Mouse (Mus musculus): ENCODE measurements around the gene Elf1. TPM values are rescaled to one million over a fixed set of nuclear protein-coding genes. Genes with fewer than 3 reads are reported as not detected.

Elf1 gene
- total and polyA plus RNA-seq, 2 experiments from 2014 or later = 3.4 to 6.4 TPM

- Histone ChIP-seq H3K4me3 (ENCODE audit: low read length) (peak overlapping the region; percentile 98), H3K4me2 (ENCODE audit: low read depth, low read length) (peak overlapping the region; percentile 65), H3K27me3 (ENCODE audit: insufficient read depth, low read length) (no peaks in the 10 kb centered on the region), H3K9ac (replicated peaks; ENCODE audit: low read length) (peak overlapping the region; percentile 98), H3K27ac (peak overlapping the region; percentile 100), H3K36me3 (ENCODE audit: insufficient read depth, low read length) (no peaks in the 10 kb centered on the region), H3K9me3 (ENCODE audit: low read length) (no peaks in the 10 kb centered on the region), H3K4me1 (ENCODE audit: insufficient read depth, low read length) (peaks cover 24% of the 10 kb centered on the region)
- no peak for ATAC-seq
- DNase-seq (ENCODE audit: low spot score) = no peak
- TF ChIP-seq CTCF (IDR thresholded peaks at IDR 0.05; ENCODE audit: low read depth) = no peak
- WGBS = 20% methylated on average over 15 of the region's 15 CpGs
Observed at GRCm38 (mm10) chr14:79482747-79483355, 1.9 kb downstream of the Elf1 start.

- Histone ChIP-seq H3K4me1 (ENCODE audit: insufficient read depth, low read length) (peaks cover 24% of the 10 kb centered on the region), H3K9me3 (ENCODE audit: low read length) (no peaks in the 10 kb centered on the region), H3K36me3 (ENCODE audit: insufficient read depth, low read length) (no peaks in the 10 kb centered on the region), H3K4me2 (ENCODE audit: low read depth, low read length) (0 out of 2 replicates have a peak overlapping the region, but pooled peaks have one; percentile 65), H3K4me3 (ENCODE audit: low read length) (no peak overlapping the region), H3K27me3 (ENCODE audit: insufficient read depth, low read length) (no peaks in the 10 kb centered on the region), H3K9ac (replicated peaks; ENCODE audit: low read length) (no peak overlapping the region), H3K27ac (no peak overlapping the region)
- WGBS = 79% methylated on average over 8 of the region's 8 CpGs
- no peak for TF ChIP-seq CTCF (IDR thresholded peaks at IDR 0.05; ENCODE audit: low read depth)
- DNase-seq (ENCODE audit: low spot score) (no peak), ATAC-seq (no peak)
Observed at GRCm38 (mm10) chr14:79483611-79484120, 2.7 kb downstream of the Elf1 start.

GRCm38 (mm10) chr14:79486617-79486992 lies 5.6 kb downstream of the Elf1 start:
- TF ChIP-seq CTCF (IDR thresholded peaks at IDR 0.05; ENCODE audit: low read depth) = no peak
- H3K4me1 ChIP-seq (ENCODE audit: insufficient read depth, low read length) = peaks cover 16% of the 10 kb centered on the region; the same call in 1 of the 2 replicates

GRCm38 (mm10) chr14:79486993-79487731 lies 6.2 kb downstream of the Elf1 start:
- 7% methylated on average over 19 of the region's 19 CpGs for WGBS
- Histone ChIP-seq H3K27ac (peak overlapping the region; percentile 67), H3K4me3 (ENCODE audit: low read length) (peak overlapping the region; percentile 42), H3K27me3 (ENCODE audit: insufficient read depth, low read length) (no peaks in the 10 kb centered on the region), H3K4me2 (ENCODE audit: low read depth, low read length) (peak overlapping the region; percentile 82), H3K9ac (replicated peaks; ENCODE audit: low read length) (peak overlapping the region; percentile 50), H3K4me1 (ENCODE audit: insufficient read depth, low read length) (peaks cover 16% of the 10 kb centered on the region; the same call in 1 of the 2 replicates), H3K9me3 (ENCODE audit: low read length) (no peaks in the 10 kb centered on the region), H3K36me3 (ENCODE audit: insufficient read depth, low read length) (no peaks in the 10 kb centered on the region)
- DNase-seq (ENCODE audit: low spot score) (peak; percentile 78), ATAC-seq (peak; percentile 77)
- peak; percentile 58 for TF ChIP-seq CTCF (IDR thresholded peaks at IDR 0.05; ENCODE audit: low read depth)

More at GRCm38 (mm10) chr14:79486617-79486992, 5.6 kb downstream of the Elf1 start:
- no peak for DNase-seq (ENCODE audit: low spot score)
- ATAC-seq = no peak
- Histone ChIP-seq H3K9ac (replicated peaks; ENCODE audit: low read length) (0 out of 2 replicates have a peak overlapping the region, but pooled peaks have one; percentile 50), H3K4me3 (ENCODE audit: low read length) (peak overlapping the region; percentile 42; the same call in 1 of the 2 replicates), H3K9me3 (ENCODE audit: low read length) (no peaks in the 10 kb centered on the region), H3K36me3 (ENCODE audit: insufficient read depth, low read length) (no peaks in the 10 kb centered on the region), H3K4me2 (ENCODE audit: low read depth, low read length) (peak overlapping the region; percentile 82), H3K27me3 (ENCODE audit: insufficient read depth, low read length) (no peaks in the 10 kb centered on the region), H3K27ac (no peak overlapping the region)
- WGBS = 25% methylated on average over 8 of the region's 8 CpGs

GRCm38 (mm10) chr14:79488531-79488930 lies 7.5 kb downstream of the Elf1 start:
- Histone ChIP-seq H3K27ac (no peak overlapping the region), H3K4me1 (ENCODE audit: insufficient read depth, low read length) (peaks cover 9% of the 10 kb centered on the region; the same call in 1 of the 2 replicates), H3K9me3 (ENCODE audit: low read length) (no peaks in the 10 kb centered on the region), H3K4me2 (ENCODE audit: low read depth, low read length) (no peak overlapping the region), H3K27me3 (ENCODE audit: insufficient read depth, low read length) (no peaks in the 10 kb centered on the region), H3K4me3 (ENCODE audit: low read length) (no peak overlapping the region), H3K36me3 (ENCODE audit: insufficient read depth, low read length) (no peaks in the 10 kb centered on the region), H3K9ac (replicated peaks; ENCODE audit: low read length) (no peak overlapping the region)
- TF ChIP-seq CTCF (IDR thresholded peaks at IDR 0.05; ENCODE audit: low read depth) = no peak
- DNase-seq (ENCODE audit: low spot score) = no peak
- 81% methylated on average over 9 of the region's 9 CpGs for WGBS
- no peak for ATAC-seq

- no peak overlapping the region for H3K4me2 ChIP-seq (ENCODE audit: low read depth, low read length)
Observed at GRCm38 (mm10) chr14:79489150-79489549, 8.2 kb downstream of the Elf1 start.

More at GRCm38 (mm10) chr14:79489150-79489549, 8.2 kb downstream of the Elf1 start:
- Histone ChIP-seq H3K27ac (no peak overlapping the region), H3K4me1 (ENCODE audit: insufficient read depth, low read length) (peaks cover 9% of the 10 kb centered on the region; the same call in 1 of the 2 replicates), H3K4me3 (ENCODE audit: low read length) (no peak overlapping the region), H3K9ac (replicated peaks; ENCODE audit: low read length) (no peak overlapping the region), H3K9me3 (ENCODE audit: low read length) (no peaks in the 10 kb centered on the region), H3K27me3 (ENCODE audit: insufficient read depth, low read length) (no peaks in the 10 kb centered on the region), H3K36me3 (ENCODE audit: insufficient read depth, low read length) (no peaks in the 10 kb centered on the region)
- ATAC-seq = no peak
- 77% methylated on average over 12 of the region's 12 CpGs for WGBS
- no peak for TF ChIP-seq CTCF (IDR thresholded peaks at IDR 0.05; ENCODE audit: low read depth)
- DNase-seq (ENCODE audit: low spot score) = no peak

Measured in hindbrain, postnatal 0 days (tissue).